Mouse (Mus musculus) ovary, postnatal 10 days (tissue): ENCODE measurements at regions not wholly inside any gene's neighbourhood (a gene's known extent, or its start where the extent isn't known, plus 50 kb on each side); places are given as distances from the start of the nearest gene placed in this dataset.

Experiments used
- DNase-seq: peaks from one replicate; pipeline ENCODE4 v3.0.0; 2022; ENCODE audit warnings: low spot score

GRCm38 (mm10) chr5:119058231-119058851 lies 497.9 kb downstream of the Med13l start:
- no peak for DNase-seq

- DNase-seq, result no peak
Measured at GRCm38 (mm10) chr5:119059223-119059622, 498.7 kb downstream of the Med13l start.

DNA sequence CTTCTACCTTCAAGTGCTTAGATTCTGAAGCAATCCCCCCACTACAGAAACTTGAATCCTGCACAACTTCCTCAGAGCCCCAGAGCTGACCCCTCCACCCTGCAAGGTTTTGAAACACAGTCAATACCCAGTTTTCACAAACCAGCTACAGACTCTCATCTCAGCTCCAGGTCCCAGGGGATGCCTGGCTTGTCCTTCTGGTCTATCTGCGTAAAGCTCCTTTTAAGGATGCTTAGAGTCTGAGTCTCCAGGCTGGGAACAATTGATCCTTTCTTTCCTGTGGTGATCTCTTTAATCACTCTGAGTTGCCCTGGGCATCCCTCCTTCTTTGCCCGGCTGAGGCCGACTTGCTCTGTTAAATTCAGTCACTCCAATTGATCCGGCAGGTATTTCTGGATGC lies 500.4 kb downstream of the Med13l start:
- no peak for DNase-seq

GRCm38 (mm10) chr5:119062478-119062877 lies 502.0 kb downstream of the Med13l start:
- no peak for DNase-seq

DNA sequence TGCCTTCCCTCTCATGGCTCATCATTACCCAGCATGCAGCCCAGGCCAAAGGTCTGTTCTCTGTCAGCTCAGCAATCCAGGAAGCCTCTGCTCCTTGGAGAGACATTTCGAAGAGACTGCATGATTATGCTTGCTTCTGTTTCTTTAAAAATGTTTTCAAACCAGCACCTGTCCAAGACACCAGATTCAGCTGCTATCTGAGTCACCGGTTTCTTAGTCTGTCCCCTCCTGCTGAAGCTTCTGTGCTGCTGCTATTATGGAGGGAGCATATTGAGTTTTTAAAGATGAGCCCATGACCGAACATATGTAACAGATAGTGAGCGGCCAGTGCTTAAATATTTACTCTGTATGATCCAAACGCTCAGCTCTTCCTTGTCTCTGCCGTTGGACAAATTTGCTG lies 506.2 kb downstream of the Med13l start:
- no peak for DNase-seq

GRCm38 (mm10) chr5:119069765-119070333 lies 509.4 kb downstream of the Med13l start:
- DNase-seq, result no peak

DNA sequence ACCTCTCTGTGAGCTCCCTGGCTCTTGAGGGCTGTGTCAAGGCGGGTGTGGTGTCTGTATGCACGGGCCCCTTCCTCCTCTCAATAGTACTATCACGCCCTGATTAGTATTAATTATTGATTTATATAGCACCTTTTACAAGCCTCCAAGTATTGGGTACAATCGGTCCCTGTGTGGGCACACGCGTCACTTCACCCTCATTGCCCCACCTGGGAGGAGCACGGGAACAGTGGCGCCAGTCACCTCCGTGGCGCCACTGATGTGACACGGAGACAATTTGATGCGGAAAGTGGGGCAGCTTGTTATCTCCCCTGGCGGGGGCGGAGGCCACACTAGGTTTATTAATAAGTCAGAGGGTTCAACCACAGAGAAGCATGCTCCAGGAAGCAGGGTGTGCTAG lies 512.2 kb downstream of the Med13l start:
- no peak for DNase-seq

DNA sequence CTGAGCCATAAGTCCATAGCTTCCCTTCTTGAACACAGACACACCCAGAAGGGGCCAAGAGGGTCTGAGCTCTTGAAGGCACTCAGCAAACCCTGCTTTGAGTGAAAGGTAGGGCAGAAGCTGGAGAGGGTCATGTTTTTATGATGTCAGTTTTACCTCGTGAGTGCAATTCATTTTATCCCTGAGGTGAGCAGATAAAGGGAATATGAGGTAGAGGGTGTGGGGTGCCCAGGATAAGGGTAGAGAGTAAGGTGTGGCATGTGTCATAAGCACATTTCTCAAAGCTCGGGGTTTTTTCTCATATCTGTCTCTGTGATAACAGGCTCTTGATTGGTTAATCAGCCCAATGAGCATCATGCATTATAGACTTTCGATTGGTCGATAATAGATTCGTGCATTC lies 520.3 kb downstream of the Med13l start:
- DNase-seq, result no peak

DNA sequence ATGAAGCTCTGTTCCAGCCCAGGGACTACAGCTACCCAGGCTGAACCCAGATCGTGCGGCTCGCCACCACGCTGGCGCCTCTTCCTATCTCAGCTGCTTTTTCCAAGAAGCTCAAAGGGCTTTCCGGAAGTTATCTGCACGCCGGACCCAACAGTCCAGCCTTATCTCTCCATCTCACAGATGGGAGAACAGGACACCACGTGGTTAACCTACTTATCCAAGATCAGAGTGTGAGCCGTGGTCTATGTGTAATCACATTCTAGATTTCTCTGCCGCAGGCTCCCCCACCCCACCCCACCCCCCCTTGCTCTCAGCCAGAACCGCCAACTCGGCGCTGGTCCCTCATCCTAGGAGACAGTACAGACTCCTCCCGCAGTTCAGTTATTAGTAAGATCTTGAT lies 522.4 kb downstream of the Med13l start:
- no peak for DNase-seq

GRCm38 (mm10) chr5:119097576-119098193 lies 537.2 kb downstream of the Med13l start:
- DNase-seq, result no peak

GRCm38 (mm10) chr5:119099817-119100216 lies 539.3 kb downstream of the Med13l start:
- no peak for DNase-seq

DNA sequence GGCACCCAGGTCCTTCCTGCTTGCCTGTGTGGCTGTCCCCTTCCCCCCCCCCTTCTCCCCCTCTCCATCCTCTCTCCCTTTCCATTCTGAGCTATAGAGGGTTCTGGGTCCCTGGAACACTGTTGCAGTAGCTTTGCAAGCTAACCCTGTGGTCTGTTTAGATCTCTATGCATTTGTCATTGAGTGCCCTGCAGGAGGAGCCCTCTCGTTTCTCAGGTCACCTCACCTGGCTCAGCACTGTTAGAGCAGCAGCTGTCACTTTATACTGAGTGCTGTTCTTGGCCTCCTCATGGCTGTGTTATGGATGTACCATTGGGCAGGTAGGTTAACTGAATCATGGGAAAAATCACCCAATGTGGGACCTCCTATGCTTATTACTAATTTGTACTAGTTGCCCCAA lies 543.0 kb downstream of the Med13l start:
- no peak for DNase-seq

DNA sequence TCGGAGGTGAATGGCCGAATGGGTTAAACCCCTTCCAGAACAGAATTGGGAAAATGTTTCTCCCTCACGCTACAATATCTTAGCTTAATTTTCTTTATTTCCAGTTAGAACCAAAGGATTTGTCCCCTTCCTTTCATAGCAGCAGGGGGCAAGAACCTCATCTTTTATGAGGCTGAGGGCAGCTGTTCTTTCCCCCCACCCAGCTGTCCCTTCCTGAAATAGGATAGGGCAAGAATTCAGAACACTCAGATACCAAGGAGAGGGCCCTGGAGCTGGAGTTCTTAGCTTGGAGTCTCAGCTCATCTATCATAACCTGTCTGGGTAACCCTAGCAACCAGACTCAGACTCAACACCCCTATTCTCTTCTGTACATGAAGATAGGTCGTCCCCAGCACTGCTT lies 547.4 kb downstream of the Med13l start:
- DNase-seq, result no peak

- no peak for DNase-seq
Measured at GRCm38 (mm10) chr5:119109501-119109900, 549.0 kb downstream of the Med13l start.

DNA sequence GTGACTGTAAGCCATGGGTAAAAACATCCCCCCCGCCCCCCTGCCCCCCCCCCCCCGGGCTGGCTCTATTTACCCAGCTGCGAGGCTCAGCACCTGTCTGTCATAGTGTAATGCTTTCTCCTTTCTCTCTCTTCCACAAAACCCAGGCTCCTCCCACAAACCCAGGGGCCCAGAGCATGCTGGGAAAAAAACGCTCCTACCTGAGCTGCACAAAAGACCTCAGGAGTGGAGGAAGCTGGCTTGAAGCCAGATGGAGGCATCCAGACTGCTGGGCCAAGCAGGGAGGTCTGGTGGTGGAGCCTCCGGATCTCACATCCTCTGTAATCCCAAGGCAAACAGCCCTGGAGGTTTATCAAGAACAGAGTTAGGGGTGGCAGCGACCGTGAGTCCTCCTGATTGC lies 553.6 kb downstream of the Med13l start:
- DNase-seq, result no peak

DNA sequence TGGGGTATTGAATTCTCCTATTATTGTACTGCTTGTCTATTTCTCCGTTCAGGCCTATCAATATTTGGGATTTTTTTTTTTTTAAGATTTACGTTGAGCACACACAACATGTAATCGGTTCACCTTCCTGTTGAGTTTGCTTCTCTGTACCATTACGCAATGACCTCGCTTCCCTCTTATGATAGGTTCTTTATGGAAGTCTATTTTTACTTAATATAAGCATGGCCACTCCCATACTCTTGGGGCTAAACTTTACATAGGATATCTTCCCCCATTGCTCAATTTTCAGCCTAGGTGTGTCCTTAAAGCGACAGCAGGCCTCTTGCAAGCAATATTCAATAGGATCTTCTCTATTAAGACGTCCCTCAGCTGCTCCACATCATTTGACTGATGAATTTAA lies 544.7 kb upstream of the Tbx3 start:
- no peak for DNase-seq

DNA sequence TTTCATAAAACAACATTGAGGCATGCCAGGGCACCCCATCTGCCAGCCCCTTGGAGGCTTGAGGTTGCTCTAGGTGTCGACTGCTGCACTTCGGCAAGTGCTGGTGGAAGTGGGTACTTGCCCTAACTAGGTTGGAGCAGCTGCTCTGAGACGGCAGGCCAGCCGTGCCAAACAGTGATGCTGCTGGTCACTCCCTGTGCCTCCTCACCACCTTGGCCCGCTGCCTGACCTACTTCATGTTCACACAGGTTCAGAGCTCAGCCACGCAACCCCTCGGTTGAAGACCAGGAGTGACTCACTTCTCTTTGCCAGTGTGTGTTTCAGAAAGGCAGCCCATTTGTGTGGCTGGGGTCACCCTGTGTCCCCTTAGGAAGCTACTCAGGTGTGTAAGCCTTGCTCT lies 540.3 kb upstream of the Tbx3 start:
- no peak for DNase-seq

DNA sequence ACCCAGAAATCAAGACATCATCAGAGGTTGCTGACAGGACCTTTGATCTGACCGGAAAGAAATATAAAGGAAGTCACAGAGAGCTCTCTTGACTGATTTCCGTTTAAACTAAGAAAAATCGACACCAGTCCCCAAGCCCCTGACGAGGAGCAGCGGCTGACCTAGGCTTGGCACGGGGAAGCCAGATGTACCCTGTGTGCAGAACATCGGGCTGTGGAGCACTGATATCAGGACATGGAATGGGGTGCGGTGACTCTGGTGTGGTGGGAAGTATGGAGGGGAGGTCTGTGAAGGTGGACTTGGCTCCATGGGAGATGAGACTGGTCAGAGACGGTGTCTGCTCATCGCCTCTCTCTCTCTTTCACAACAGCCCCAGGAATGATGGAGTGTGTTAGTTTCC lies 539.0 kb upstream of the Tbx3 start:
- no peak for DNase-seq

DNA sequence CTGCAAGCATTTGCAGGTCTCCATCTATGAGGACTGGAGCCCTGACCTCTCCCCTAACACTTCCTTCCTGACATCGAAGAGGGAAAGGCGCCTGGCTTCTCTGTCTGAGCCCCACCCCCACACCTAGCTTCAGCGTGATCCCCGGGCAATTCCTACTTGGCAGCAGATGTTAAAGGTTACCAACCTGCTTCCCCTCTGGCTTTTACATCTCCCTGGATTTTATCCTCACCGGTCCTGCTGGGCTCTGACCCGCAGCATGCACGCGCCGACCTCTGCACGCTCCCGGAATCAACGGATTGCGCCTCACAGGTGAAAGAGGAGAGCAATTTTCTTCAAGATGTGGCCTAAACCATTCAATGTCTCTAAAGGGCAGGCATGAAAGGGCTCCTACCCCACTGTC lies 537.1 kb upstream of the Tbx3 start:
- no peak for DNase-seq

GRCm38 (mm10) chr5:119136916-119137315 lies 533.6 kb upstream of the Tbx3 start:
- no peak for DNase-seq

DNA sequence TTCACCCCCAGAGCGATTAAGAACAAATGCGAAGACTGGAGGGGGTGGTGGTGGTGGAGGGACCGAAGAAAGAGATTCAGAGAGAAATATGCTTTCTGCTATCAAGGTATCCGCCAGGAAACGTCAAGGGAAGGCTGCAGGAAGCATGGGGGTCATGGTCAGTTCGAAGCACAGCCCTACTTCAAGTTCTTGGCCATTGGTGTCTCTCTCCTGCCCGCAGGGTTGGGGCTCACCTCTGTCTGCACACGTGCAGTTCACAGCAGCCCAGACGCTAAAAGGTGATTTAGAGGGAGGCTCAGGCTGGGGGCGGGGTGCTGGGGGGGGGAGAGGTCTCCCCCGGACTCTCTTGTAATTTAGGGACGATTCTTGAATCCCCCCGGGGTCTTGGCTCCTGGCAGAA lies 533.1 kb upstream of the Tbx3 start:
- DNase-seq, result no peak

DNA sequence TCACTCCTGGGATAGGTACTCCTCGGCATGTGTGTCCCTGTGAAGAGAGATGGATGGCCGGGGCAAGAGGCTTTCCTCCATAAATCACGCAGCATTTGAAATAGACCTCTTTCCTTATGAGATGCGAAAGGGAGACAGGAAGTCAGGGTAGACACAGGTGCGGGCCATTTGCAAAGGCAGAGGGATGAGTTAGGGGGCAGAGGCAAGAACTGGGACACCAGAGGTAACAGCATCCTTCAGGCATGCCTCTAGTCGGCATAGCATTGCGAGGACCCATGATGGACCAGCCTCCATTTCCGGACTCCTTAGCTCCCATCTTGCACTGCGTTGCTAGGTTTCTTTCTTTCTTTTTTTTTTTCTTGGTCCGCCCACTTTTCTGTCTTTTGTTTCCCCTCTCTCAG lies 532.6 kb upstream of the Tbx3 start:
- no peak for DNase-seq

- DNase-seq, result no peak
Measured at GRCm38 (mm10) chr5:119138293-119138692, 532.2 kb upstream of the Tbx3 start.

DNA sequence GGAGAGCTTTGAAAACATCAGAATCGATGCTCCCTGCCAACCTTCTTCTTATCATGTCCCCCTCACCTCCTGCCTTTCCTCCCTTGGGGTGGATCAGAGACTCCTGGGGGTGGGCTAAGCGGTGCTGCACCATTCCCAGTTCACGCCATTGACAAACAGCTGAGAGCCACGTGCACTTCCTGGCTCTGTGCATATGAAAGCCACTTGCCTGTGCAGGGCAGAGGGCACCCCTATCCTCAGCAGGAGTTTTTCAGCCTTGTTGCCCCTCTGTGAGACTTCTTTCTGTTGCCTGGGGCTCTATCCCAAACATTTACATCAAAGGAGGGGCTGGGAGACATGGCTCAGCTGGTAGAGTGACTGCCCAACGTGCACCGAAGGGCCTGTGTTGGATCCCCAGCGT lies 531.1 kb upstream of the Tbx3 start:
- DNase-seq, result no peak
